ENCODE assay signal across 30 mouse cellular contexts in genomic region chr11:12010084-12010483, GRCm38 (mm10). TPM values are rescaled to one million over a fixed set of nuclear protein-coding genes. Genes with fewer than 3 reads are reported as not detected.
DNase-seq lines count a peak whose midpoint lies in the region; ATAC-seq lines count a peak whose summit lies in the region.
"Had no signal": no experiment of that assay in that cellular context is flagged by ENCODE, and none has a peak within 500 bp of the region (broad histone marks: within the 10 kb centered on the region; RNA-seq: fewer than 3 reads in every experiment).

No protein-coding gene starts in this region.

- no peak overlapping the region for H3K9ac ChIP-seq in heart, embryonic 16.5 days (ENCODE audit: low read length)
- no peak overlapping the region for H3K9ac ChIP-seq in liver, embryonic 12.5 days
- H3K9ac ChIP-seq: embryonic facial prominence, embryonic 13.5 days; heart, embryonic 12.5 days; hindbrain, embryonic 13.5 days; kidney, embryonic 15.5 days; limb, embryonic 13.5 days; lung, embryonic 15.5 days had no signal

- H3K27ac ChIP-seq in heart, embryonic 16.5 days (ENCODE audit: low read length): peak overlapping the region; percentile 37; the same call in 1 of the 2 replicates
- H3K27ac ChIP-seq in liver, embryonic 12.5 days: no peak overlapping the region
- H3K27ac ChIP-seq in embryonic facial prominence, embryonic 10.5 days (replicated peaks): no peak overlapping the region
- H3K27ac ChIP-seq: embryonic facial prominence, embryonic 13.5 days; hindbrain, embryonic 13.5 days; kidney, embryonic 15.5 days; limb, embryonic 13.5 days; lung, embryonic 15.5 days; midbrain, embryonic 10.5 days had no signal

- H3K9me3 ChIP-seq in heart, embryonic 16.5 days (replicated peaks; ENCODE audit: control insufficient read depth, low read length): peaks cover 8% of the 10 kb centered on the region; the same call in 1 of the 2 replicates
- peaks cover 8% of the 10 kb centered on the region for H3K9me3 ChIP-seq in liver, embryonic 12.5 days (replicated peaks)
- peaks cover 7% of the 10 kb centered on the region; the same call in 1 of the 2 replicates for H3K9me3 ChIP-seq in embryonic facial prominence, embryonic 10.5 days
- H3K9me3 ChIP-seq: lung, embryonic 15.5 days had no signal

- no peak overlapping the region for H3K4me2 ChIP-seq in heart, embryonic 16.5 days (ENCODE audit: low read depth, low read length)
- H3K4me2 ChIP-seq in liver, embryonic 12.5 days: no peak overlapping the region
- H3K4me2 ChIP-seq: embryonic facial prominence, embryonic 13.5 days; heart, embryonic 12.5 days; hindbrain, embryonic 13.5 days; kidney, embryonic 15.5 days; limb, embryonic 13.5 days; lung, embryonic 15.5 days had no signal

- H3K27me3 ChIP-seq in heart, embryonic 16.5 days (ENCODE audit: control insufficient read depth, insufficient read depth, low read length): no peaks in the 10 kb centered on the region
- no peaks in the 10 kb centered on the region for H3K27me3 ChIP-seq in liver, embryonic 12.5 days (replicated peaks)
- H3K27me3 ChIP-seq in embryonic facial prominence, embryonic 10.5 days (replicated peaks; ENCODE audit: low read depth, poor library complexity, severe bottlenecking): no peaks in the 10 kb centered on the region
- H3K27me3 ChIP-seq: embryonic facial prominence, embryonic 13.5 days; heart, embryonic 12.5 days; hindbrain, embryonic 13.5 days; kidney, embryonic 15.5 days; limb, embryonic 13.5 days; lung, embryonic 15.5 days had no signal

- peaks cover 6% of the 10 kb centered on the region; the same call in 1 of the 2 replicates for H3K4me1 ChIP-seq in heart, embryonic 16.5 days (ENCODE audit: control insufficient read depth, insufficient read depth, low read length)
- peaks cover 16% of the 10 kb centered on the region for H3K4me1 ChIP-seq in liver, embryonic 12.5 days
- no peaks in the 10 kb centered on the region for H3K4me1 ChIP-seq in embryonic facial prominence, embryonic 10.5 days
- H3K4me1 ChIP-seq: embryonic facial prominence, embryonic 13.5 days; hindbrain, embryonic 13.5 days; kidney, embryonic 15.5 days; limb, embryonic 13.5 days; lung, embryonic 15.5 days; midbrain, embryonic 10.5 days had no signal

- DNase-seq in heart, adult 18-20 months: no peak
- DNase-seq in c-Kit-positive CD71-positive TER-119-negative erythroid progenitor cells, embryonic 14.5 days (ENCODE audit: low read depth): peak; percentile 34
- no peak for DNase-seq in embryonic facial prominence, embryonic 10.5 days (ENCODE audit: low spot score)
- DNase-seq: adrenal gland, postnatal 25 days; cerebellum, adult 11-12 months; cerebellum, postnatal 14 days; heart, postnatal 36 days; kidney, postnatal 36 days; layer of hippocampus, postnatal 36 days; lung, postnatal 4 days; right cerebral cortex, adult 18-20 months; right cerebral cortex, postnatal 4 days; thymus, adult 18-20 months; thymus, postnatal 36 days had no signal

- ATAC-seq in heart, embryonic 16.5 days (replicated peaks; ENCODE audit: extremely low read depth, insufficient read depth, low FRiP score): peak; percentile 45; the same call in 1 of the 2 replicates
- peak; percentile 82 for ATAC-seq in liver, embryonic 12.5 days
- peak; percentile 99 for ATAC-seq in megakaryocyte progenitor cell, adult 5-6 weeks (replicated peaks; ENCODE audit: poor library complexity)
- no peak for ATAC-seq in frontal cortex, adult (ENCODE audit: low TSS enrichment)
- ATAC-seq: CD4-positive, CD25-positive, alpha-beta regulatory T cell, adult 4 months; forebrain, embryonic 14.5 days; midbrain, embryonic 16.5 days had no signal

- 37% methylated on average over 3 of the region's 3 CpGs for WGBS in heart, embryonic 16.5 days
- WGBS in liver, embryonic 12.5 days (ENCODE audit: insufficient replicate concordance): 28% methylated on average over 3 of the region's 3 CpGs
- 87% methylated on average over 3 of the region's 3 CpGs for WGBS in embryonic facial prominence, embryonic 10.5 days

- peaks cover 26% of the 10 kb centered on the region for H3K36me3 ChIP-seq in heart, embryonic 16.5 days (ENCODE audit: control insufficient read depth, insufficient read depth)
- H3K36me3 ChIP-seq in liver, embryonic 12.5 days: peaks cover 28% of the 10 kb centered on the region
- H3K36me3 ChIP-seq in embryonic facial prominence, embryonic 10.5 days (replicated peaks): peaks cover 90% of the 10 kb centered on the region

- no peak overlapping the region for H3K4me3 ChIP-seq in heart, embryonic 16.5 days (ENCODE audit: low read length)
- H3K4me3 ChIP-seq in liver, embryonic 12.5 days: no peak overlapping the region
- H3K4me3 ChIP-seq in embryonic facial prominence, embryonic 10.5 days: no peak overlapping the region
- H3K4me3 ChIP-seq: embryonic facial prominence, embryonic 13.5 days; erythroblast, embryonic 14.5 days; heart, embryonic 12.5 days; hindbrain, embryonic 13.5 days; kidney, embryonic 15.5 days; limb, embryonic 13.5 days; lung, embryonic 15.5 days; midbrain, embryonic 10.5 days; myocyte had no signal

RNA-seq across cellular contexts. Expression of gene Grb10, which starts 28.4 kb away (rescaled TPM):
- polyA plus RNA-seq in heart, embryonic 16.5 days (2015; fragmentation: Nextera tagmentation; extraction: Ambion mirVana): 496 and 553 TPM in 2 replicates
- total RNA-seq in heart, adult 18-20 months (2021): 10 to 100 TPM; 55.7 to 65.7 TPM
- polyA plus RNA-seq in liver, embryonic 12.5 days (2016; fragmentation: Nextera tagmentation; extraction: Ambion mirVana): 206 and 211 TPM in 2 replicates
- 8.3 and 13.5 TPM in 2 replicates for total RNA-seq in megakaryocyte progenitor cell, adult 5-6 weeks (2015)
- 4.5 and 12.8 TPM in 2 replicates for total RNA-seq in megakaryocyte progenitor cell, adult 5-6 weeks (2017)
- 637 and 676 TPM in 2 replicates for polyA plus RNA-seq in embryonic facial prominence, embryonic 10.5 days (2016; fragmentation: Nextera tagmentation; extraction: Ambion mirVana)
